20 mouse cellular contexts compared by ENCODE assay signal in genomic region chr15:88696055-88696454, GRCm38 (mm10).
DNase-seq lines count a peak whose midpoint lies in the region; ATAC-seq lines count a peak whose summit lies in the region.
"Had no signal": no experiment of that assay in that cellular context is flagged by ENCODE, and none has a peak within 500 bp of the region (broad histone marks: within the 10 kb centered on the region; RNA-seq: fewer than 3 reads in every experiment).

No protein-coding gene starts in this region.

- ATAC-seq in frontal cortex, adult (ENCODE audit: low TSS enrichment) = peak; percentile 63
- ATAC-seq: activated CD4-positive, CD25-positive, alpha-beta regulatory T cell, adult 4 months; CD4-positive, CD25-positive, alpha-beta regulatory T cell, adult 4 months; Patski had no signal

- no peak for DNase-seq in frontal cortex, postnatal 14 days (ENCODE audit: low spot score in 2 of 2)
- peak; percentile 30 for DNase-seq in right cerebral cortex, adult 18-20 months
- DNase-seq in right cerebral cortex, postnatal 14 days = no peak
- DNase-seq in brain, adult 2 months (ENCODE audit: low read depth, low spot score) = peak; percentile 49
- DNase-seq in embryo, embryonic 9.5 days (ENCODE audit: extremely low spot score) = no peak
- DNase-seq: adrenal gland, adult 2 months; adrenal gland, adult 8-10 months; adrenal gland, postnatal 10 days; adrenal gland, postnatal 14 days; adrenal gland, postnatal 25 days; adrenal gland, postnatal 36 days; B cell, adult 2 months; cerebellum, adult 11 months; cerebellum, adult 11-12 months; cerebellum, adult 18-20 months; cerebellum, adult 2 months had no signal

Comparison
In these comparisons a context has a peak if more than half of its experiments do, and no peak if none do; other contexts are left out.
1. DNase-seq: peak in right cerebral cortex, adult 18-20 months (single experiment) and brain, adult 2 months (single experiment); none in frontal cortex, postnatal 14 days (0 of 2), right cerebral cortex, postnatal 14 days (single experiment) and embryo, embryonic 9.5 days (single experiment).